Mouse (Mus musculus) brown adipose tissue, adult 24 weeks (tissue): ENCODE measurements around the gene Stx6. TPM values are rescaled to one million over a fixed set of nuclear protein-coding genes. Genes with fewer than 3 reads are reported as not detected.
"Not testable (repeated sequence)": the region's sequence is repeated elsewhere in the genome, so short reads cannot be mapped to it uniquely, and the experiment has no call there.

Experiments used
- H3K27ac ChIP-seq: fragments of 200-500 bp; replicated peaks from 2 replicates; pipeline ENCODE4 v1.5.1; 2012; ENCODE audit warnings: low read depth, mild to moderate bottlenecking, low read length
- H3K4me1 ChIP-seq: fragments of 200-500 bp; 2 replicates; pipeline ENCODE4 v1.6.1; 2012; ENCODE audit warnings: low read length, mixed read lengths; ENCODE audit not compliant: control insufficient read depth, insufficient read depth, insufficient read length
- H3K4me3 ChIP-seq: fragments of 200-500 bp; 2 replicates; pipeline ENCODE4 v1.5.1; 2012; ENCODE audit warnings: low read depth, mild to moderate bottlenecking, low read length, moderate library complexity; ENCODE audit not compliant: insufficient read depth
- polyA plus RNA-seq: library from polyadenylated mRNA; stranded (reverse); fragments of >200 nt; gene quantifications from 2 replicates; pipeline ENCODE4 v1.2.4, GENCODE M21; 2012; ENCODE audit not compliant: missing spikeins, insufficient read depth, insufficient read length

Gene Stx6
- polyA plus RNA-seq, 1 experiment = 43.5 TPM

- Histone ChIP-seq H3K27ac (peak overlapping the region; percentile 54; the same call in 1 of the 2 replicates), H3K4me1 (0 out of 2 replicates have a peak, but pooled peaks cover 3% of the 10 kb centered on the region), H3K4me3 (peak overlapping the region; percentile 72)
These were observed 12.9 kb upstream of the Stx6 start for GRCm38 (mm10) chr1:155145620-155146019.

DNA sequence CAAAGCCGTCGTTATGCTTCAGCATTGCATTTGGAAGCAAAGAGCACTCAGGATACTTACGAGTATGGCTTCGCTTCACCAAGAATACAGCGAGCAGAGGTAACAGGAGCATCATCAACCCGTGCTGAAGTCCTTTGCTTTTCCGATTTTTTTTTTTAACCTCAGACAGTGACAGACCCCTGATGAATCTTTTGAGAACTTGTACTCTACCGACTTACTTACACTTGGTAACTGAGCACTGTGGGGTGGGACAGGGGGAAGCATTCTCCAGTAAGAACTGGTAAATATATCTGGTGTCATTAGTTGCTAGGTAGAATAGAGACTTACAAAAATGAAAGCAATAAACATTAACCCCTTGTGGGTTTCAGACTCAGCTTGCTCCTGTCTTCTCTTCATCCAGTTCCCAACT is 11.9 kb upstream of the Stx6 start, which contains the start of gene Mr1:
Gene Mr1 (minus strand): TSS at position 243 of the 409 bp plus-strand sequence.
- peak within 1 kb of the TSS; percentile 72 for H3K4me3 ChIP-seq
- peak within 1 kb of the TSS; percentile 54; the same call in 1 of the 2 replicates for H3K27ac ChIP-seq
- H3K4me1 ChIP-seq = 0 out of 2 replicates have a peak, but pooled peaks cover 3% of the 10 kb centered on the region

DNA sequence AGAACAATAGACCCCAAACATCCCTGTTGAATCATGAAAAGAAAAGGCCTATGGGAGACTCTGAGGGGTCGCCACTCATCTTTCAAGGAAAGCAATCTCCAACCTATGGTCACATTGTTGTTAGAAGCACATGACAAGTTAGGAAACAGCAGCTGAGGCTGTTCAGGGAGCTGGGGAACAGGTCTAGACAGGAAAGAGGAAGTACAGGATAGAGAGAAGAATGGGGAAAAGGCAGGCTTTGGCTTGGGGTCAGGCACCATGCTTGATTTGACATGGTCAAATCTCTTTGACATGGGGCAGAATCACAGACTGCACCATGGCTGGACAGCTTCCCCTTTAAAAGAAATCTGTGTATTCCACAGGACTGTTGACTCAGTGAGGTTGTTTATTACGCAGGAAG is 11.3 kb upstream of the Stx6 start:
- Histone ChIP-seq H3K27ac (no peak overlapping the region), H3K4me1 (0 out of 2 replicates have a peak, but pooled peaks cover 3% of the 10 kb centered on the region), H3K4me3 (no peak overlapping the region)

- Histone ChIP-seq H3K27ac (no peak overlapping the region), H3K4me1 (0 out of 2 replicates have a peak, but pooled peaks cover 3% of the 10 kb centered on the region), H3K4me3 (no peak overlapping the region)
These were observed 9.1 kb upstream of the Stx6 start for GRCm38 (mm10) chr1:155149403-155149802.

GRCm38 (mm10) chr1:155150821-155151220 is 7.7 kb upstream of the Stx6 start:
- H3K27ac ChIP-seq = no peak overlapping the region
- H3K4me3 ChIP-seq = no peak overlapping the region

DNA sequence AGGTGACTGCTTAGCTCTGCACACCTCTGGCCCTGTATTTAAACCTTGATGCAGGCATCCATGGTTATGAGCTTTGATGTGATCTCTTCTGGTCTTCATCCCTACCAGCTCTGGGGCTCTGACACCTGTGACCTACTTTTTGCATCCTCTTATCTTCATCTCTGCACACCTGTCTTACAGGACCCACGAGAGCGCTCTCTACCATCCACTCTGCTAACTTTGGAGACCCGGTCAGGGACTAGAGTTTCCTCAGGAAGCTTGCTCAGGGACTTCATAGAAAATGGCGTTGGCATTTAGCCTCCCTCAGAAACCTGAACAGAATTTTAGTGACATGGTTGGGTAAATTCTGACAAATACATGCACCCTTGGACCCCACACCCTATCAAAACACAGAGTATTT is 4.6 kb upstream of the Stx6 start:
- no peak overlapping the region for H3K27ac ChIP-seq
- no peak overlapping the region for H3K4me3 ChIP-seq

More at GRCm38 (mm10) chr1:155150821-155151220, 7.7 kb upstream of the Stx6 start:
- no peaks in the 10 kb centered on the region for H3K4me1 ChIP-seq

GRCm38 (mm10) chr1:155158970-155159484 is 512 bp downstream of the Stx6 start:
- Histone ChIP-seq H3K27ac (peak overlapping the region; percentile 66), H3K4me3 (peak overlapping the region; percentile 90), H3K4me1 (0 out of 2 replicates have a peak, but pooled peaks cover 2% of the 10 kb centered on the region)

More for the DNA sequence above, 4.6 kb upstream of the Stx6 start:
- H3K4me1 ChIP-seq = no peaks in the 10 kb centered on the region

DNA sequence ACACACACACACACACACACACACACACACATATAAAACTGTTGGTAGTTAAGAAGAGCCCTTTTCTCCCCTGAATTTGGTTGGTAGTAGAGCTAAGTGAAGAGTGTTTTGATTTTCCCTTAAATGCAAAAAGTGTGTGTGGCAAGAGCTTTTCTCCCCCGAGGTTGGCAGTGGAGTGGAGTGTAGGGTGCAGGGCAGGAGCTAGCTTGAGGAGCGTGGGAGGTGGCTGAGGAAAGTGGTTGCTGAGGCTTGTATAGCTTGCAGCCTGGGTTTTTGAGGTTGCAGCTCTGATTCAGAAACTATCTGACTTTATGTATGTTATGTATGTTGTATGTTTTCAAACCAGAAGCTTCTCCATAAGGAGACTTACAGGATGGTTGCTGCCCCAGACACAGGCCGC is 8.9 kb downstream of the Stx6 start:
- H3K4me1 ChIP-seq = peaks cover 17% of the 10 kb centered on the region
- no peak overlapping the region for H3K27ac ChIP-seq
- no peak overlapping the region for H3K4me3 ChIP-seq

GRCm38 (mm10) chr1:155169935-155170334 is 11.4 kb downstream of the Stx6 start:
- Histone ChIP-seq H3K27ac (no peak overlapping the region), H3K4me1 (peaks cover 14% of the 10 kb centered on the region), H3K4me3 (no peak overlapping the region)

GRCm38 (mm10) chr1:155172895-155173643 is 14.6 kb downstream of the Stx6 start:
- H3K27ac ChIP-seq = no peak overlapping the region

DNA sequence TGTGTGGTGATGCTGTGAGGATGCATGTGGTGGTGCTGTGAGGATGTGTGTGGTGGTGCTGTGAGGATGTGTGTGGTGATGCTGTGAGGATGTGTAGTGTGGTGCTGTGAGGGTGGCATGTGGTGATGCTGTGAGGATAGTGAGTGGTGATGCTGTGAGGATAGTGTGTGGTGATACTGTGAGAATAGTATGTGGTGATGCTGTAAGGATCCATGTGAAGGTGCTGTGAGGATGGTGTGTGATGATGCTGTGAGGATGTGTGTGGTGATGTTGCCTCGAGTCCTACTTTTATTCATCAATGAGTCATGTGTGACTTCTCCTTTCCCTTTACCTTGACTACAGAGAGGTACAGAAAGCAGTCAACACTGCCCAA is 15.1 kb downstream of the Stx6 start:
- not testable (repeated sequence) for H3K4me1 ChIP-seq, H3K27ac ChIP-seq, H3K4me3 ChIP-seq

More at GRCm38 (mm10) chr1:155172895-155173643, 14.6 kb downstream of the Stx6 start:
- no peak overlapping the region for H3K4me3 ChIP-seq
- peaks cover 3% of the 10 kb centered on the region; the same call in 1 of the 2 replicates for H3K4me1 ChIP-seq

GRCm38 (mm10) chr1:155174424-155174823 is 15.9 kb downstream of the Stx6 start:
- 0 out of 2 replicates have a peak, but pooled peaks cover 2% of the 10 kb centered on the region for H3K4me1 ChIP-seq
- H3K4me3 ChIP-seq = no peak overlapping the region
- H3K27ac ChIP-seq = no peak overlapping the region

DNA sequence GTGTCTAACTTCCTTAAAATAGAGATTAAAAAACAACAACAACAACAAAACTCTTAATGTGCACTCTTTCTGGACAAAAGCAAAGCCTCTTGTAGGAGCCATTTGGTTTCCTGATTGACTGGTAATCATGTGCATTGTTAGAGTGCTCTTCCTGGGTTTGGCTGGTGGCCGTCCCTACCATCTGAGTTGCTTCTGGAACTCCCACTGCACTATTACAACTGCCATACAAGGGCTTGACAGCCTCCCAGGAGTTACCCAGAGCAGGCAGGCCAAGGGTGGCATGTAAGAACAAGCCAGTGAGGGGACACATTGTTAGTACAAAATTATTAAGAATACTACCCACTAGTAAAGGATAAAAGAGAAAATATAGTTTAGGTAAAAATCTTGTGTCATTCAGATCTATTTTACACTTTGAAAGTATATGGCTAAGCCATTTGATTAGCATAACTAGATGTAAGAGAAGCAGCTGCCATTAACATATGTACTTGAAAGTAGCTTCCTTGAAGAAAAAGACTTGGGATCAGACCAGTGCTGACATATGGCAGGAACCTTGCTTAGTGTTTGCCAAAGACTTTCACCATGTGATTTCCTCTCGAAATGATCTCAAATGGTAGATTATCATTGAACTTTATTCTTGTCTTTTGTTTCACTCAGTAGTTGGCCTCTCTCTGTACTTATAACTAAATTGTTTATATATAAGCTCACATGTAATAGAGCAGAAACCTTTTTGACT is 19.8 kb downstream of the Stx6 start:
- no peak overlapping the region for H3K27ac ChIP-seq
- H3K4me1 ChIP-seq = no peaks in the 10 kb centered on the region
- H3K4me3 ChIP-seq = no peak overlapping the region

DNA sequence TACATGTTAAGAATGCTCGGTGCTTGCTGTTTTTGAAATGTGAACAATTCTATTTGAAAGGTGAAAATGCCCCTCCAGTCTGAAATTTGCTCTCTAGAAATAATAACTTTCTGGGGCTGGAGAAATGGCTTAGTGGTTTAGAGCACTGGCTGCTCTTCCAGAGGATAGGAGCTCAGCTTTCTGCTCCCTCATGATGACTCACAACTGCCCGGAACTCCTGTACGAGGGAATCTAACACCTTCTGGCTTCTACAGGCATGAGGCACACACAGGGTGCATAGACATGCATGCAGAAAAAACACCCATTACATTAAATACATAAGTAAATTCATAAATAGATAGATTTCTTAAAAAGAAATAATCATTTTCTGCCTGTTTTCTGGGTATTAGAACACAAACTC is 25.7 kb downstream of the Stx6 start:
- Histone ChIP-seq H3K4me1 (no peaks in the 10 kb centered on the region), H3K27ac (no peak overlapping the region), H3K4me3 (no peak overlapping the region)

GRCm38 (mm10) chr1:155188656-155189055 is 30.1 kb downstream of the Stx6 start:
- Histone ChIP-seq H3K4me1 (no peaks in the 10 kb centered on the region), H3K4me3 (no peak overlapping the region), H3K27ac (no peak overlapping the region)
